Mouse (Mus musculus) kidney, adult 2 months (tissue): Measurements from ENCODE around the gene Ebf1.

Experiments
- CTCF ChIP-seq: fragments of 200-500 bp; conservative IDR thresholded peaks from 2 replicates; pipeline ENCODE4 v1.5.1; 2011; ENCODE audit warnings: low read depth, mild to moderate bottlenecking, control low read depth, low read length, moderate library complexity, mixed read lengths; ENCODE audit not compliant: insufficient read depth, insufficient read length
- POLR2A ChIP-seq: fragments of 200-500 bp; IDR thresholded peaks from one replicate; pipeline ENCODE4 v1.6.1; 2011; ENCODE audit warnings: low read depth, low read length, control low read depth

DNA sequence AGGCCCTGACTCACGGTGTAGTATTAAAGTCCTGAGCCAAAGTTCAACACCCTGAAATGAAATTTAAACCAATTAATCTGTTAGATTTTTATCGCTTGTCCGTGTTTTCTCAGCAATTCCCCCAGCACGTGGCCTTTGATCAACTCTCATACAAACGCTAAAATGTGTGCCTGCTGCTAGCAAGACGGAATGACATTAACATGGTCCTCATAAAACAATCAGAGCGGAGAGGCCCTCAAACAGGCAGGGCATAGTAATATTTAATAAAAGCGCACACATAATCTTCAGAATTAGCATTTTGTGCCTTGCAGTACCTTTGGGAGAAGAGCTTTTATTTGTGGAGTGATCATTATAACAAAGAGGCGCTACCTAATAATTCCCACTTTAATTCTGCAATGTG is 287.0 kb downstream of the Ebf1 start:
- TF ChIP-seq CTCF (no peak), POLR2A (no peak)
